Mouse (Mus musculus) midbrain, postnatal 0 days (tissue): Measurements from ENCODE around the gene Pkd1l1. TPM values are rescaled to one million over a fixed set of nuclear protein-coding genes. Genes with fewer than 3 reads are reported as not detected.

ENCODE experiments used
- ATAC-seq: fragments of 200-750 bp; cut with Nextera tagmentation; 2 replicates; pipeline ENCODE4 v1.8.0; 2017; ENCODE audit warnings: moderate number of reproducible peaks, mild to moderate bottlenecking, moderate TSS enrichment, moderate library complexity; ENCODE audit not compliant: low FRiP score
- DNase-seq: peaks from one replicate; pipeline ENCODE4 v3.0.0-alpha.2; 2015; ENCODE audit warnings: low spot score
- H3K27ac ChIP-seq: fragments of 300-500 bp; sonication (generic); 2 replicates; pipeline ENCODE4 v1.5.1; 2014; ENCODE audit warnings: low read depth, mild to moderate bottlenecking, low read length, mixed read lengths
- H3K27me3 ChIP-seq: fragments of 300-500 bp; sonication (generic); 2 replicates; pipeline ENCODE4 v1.6.1; 2014; ENCODE audit warnings: low read length, control low read depth, mixed read lengths; ENCODE audit not compliant: insufficient read depth
- H3K36me3 ChIP-seq: fragments of 300-500 bp; sonication (generic); 2 replicates; pipeline ENCODE4 v1.6.1; 2014; ENCODE audit warnings: low read length, control low read depth, mixed read lengths; ENCODE audit not compliant: insufficient read depth
- H3K4me1 ChIP-seq: fragments of 300-500 bp; sonication (generic); 2 replicates; pipeline ENCODE4 v1.6.1; 2014; ENCODE audit warnings: mild to moderate bottlenecking, control low read depth, antibody characterized with exemption, low read length, mixed read lengths; ENCODE audit not compliant: insufficient read depth
- H3K4me2 ChIP-seq: fragments of 300-500 bp; sonication (generic); 2 replicates; pipeline ENCODE4 v1.6.1; 2014; ENCODE audit warnings: low read depth, mild to moderate bottlenecking, low read length, mixed read lengths; ENCODE audit not compliant: poor library complexity, severe bottlenecking
- H3K4me3 ChIP-seq: fragments of 300-500 bp; sonication (generic); 2 replicates; pipeline ENCODE4 v1.5.1; 2014; ENCODE audit warnings: low read depth, mild to moderate bottlenecking, low read length, moderate library complexity
- H3K9ac ChIP-seq: fragments of 300-500 bp; sonication (generic); replicated peaks from 2 replicates; pipeline ENCODE4 v1.6.1; 2014; ENCODE audit warnings: mild to moderate bottlenecking, low read length, moderate library complexity, mixed read lengths; ENCODE audit not compliant: poor library complexity, severe bottlenecking
- H3K9me3 ChIP-seq: fragments of 300-500 bp; sonication (generic); 2 replicates; pipeline ENCODE4 v1.6.1; 2016; ENCODE audit warnings: low read length, control low read depth
- CTCF ChIP-seq: IDR thresholded peaks from 2 replicates; pipeline ENCODE4 v1.5.1; 2016; ENCODE audit warnings: antibody characterized with exemption, mild to moderate bottlenecking
- WGBS: fragments of 180-500 bp; shearing (Covaris S2); extraction: QIAGEN DNeasy Blood & Tissue Kit; methylation state at CpG from one replicate; pipeline ENCODE4 v1.1.7; 2014; 5-methylcytosine and 5-hydroxymethylcytosine counted together
- polyA plus RNA-seq: library from polyadenylated mRNA; unstranded; fragments of >200 nt; fragmentation: Nextera tagmentation; extraction: Ambion mirVana; gene quantifications from 2 replicates; pipeline ENCODE4 v1.2.1, GENCODE M21; 2015
- total RNA-seq: library from RNA; depleted of rRNA; stranded (reverse); fragments of >200 nt; gene quantifications from 2 replicates; pipeline ENCODE4 v1.2.3, GENCODE M21; 2014; rRNA removed

Gene Pkd1l1
- total and polyA plus RNA-seq, 2 experiments from 2014 or later, result 0.22 to 0.57 TPM

GRCm38 (mm10) chr11:8781308-8782140 lies 191.5 kb downstream of the Pkd1l1 start:
- WGBS, result 79% methylated on average over 10 of the region's 10 CpGs
- Histone ChIP-seq H3K4me1 (no peaks in the 10 kb centered on the region), H3K27me3 (no peaks in the 10 kb centered on the region), H3K9ac (no peak overlapping the region), H3K4me2 (no peak overlapping the region), H3K4me3 (no peak overlapping the region), H3K36me3 (no peaks in the 10 kb centered on the region), H3K27ac (no peak overlapping the region), H3K9me3 (no peaks in the 10 kb centered on the region)
- no peak for TF ChIP-seq CTCF
- DNase-seq (peak; percentile 10), ATAC-seq (no peak)

GRCm38 (mm10) chr11:8779427-8779826 lies 193.6 kb downstream of the Pkd1l1 start:
- Histone ChIP-seq H3K4me1 (no peaks in the 10 kb centered on the region), H3K4me2 (no peak overlapping the region), H3K27me3 (no peaks in the 10 kb centered on the region), H3K9ac (no peak overlapping the region), H3K36me3 (no peaks in the 10 kb centered on the region), H3K27ac (no peak overlapping the region), H3K9me3 (no peaks in the 10 kb centered on the region), H3K4me3 (no peak overlapping the region)
- WGBS, result 58% methylated on average over 3 of the region's 3 CpGs
- no peak for TF ChIP-seq CTCF
- peak; percentile 8 for DNase-seq
- no peak for ATAC-seq

Other genes starting within 250 kb of the Pkd1l1 start
- gene Hus1, start 37.9 kb upstream of the Pkd1l1 start, total RNA-seq, result 17.0 and 18.9 TPM in 2 replicates
- gene Hus1, start 37.9 kb upstream of the Pkd1l1 start, polyA plus RNA-seq, result 7.2 and 8.7 TPM in 2 replicates
- 1.8 and 2.6 TPM in 2 replicates for gene Gm11992, start 75.3 kb upstream of the Pkd1l1 start, total RNA-seq
- gene Gm11992, start 75.3 kb upstream of the Pkd1l1 start, polyA plus RNA-seq, result 1.8 and 2.9 TPM in 2 replicates
- gene Sun3, start 75.7 kb upstream of the Pkd1l1 start, total RNA-seq, result not detected in 2 replicates
- 0.23 TPM in 1 of 2 replicates, not detected in the other for gene Sun3, start 75.7 kb upstream of the Pkd1l1 start, polyA plus RNA-seq
- gene Upp1, start 144.8 kb upstream of the Pkd1l1 start, total RNA-seq, result 3.9 and 5.9 TPM in 2 replicates
- gene Upp1, start 144.8 kb upstream of the Pkd1l1 start, polyA plus RNA-seq, result 2.5 and 3.6 TPM in 2 replicates
- 0.05 and 0.28 TPM in 2 replicates for gene Abca13, start 218.7 kb upstream of the Pkd1l1 start, total RNA-seq
- 0.01 and 0.04 TPM in 2 replicates for gene Abca13, start 218.7 kb upstream of the Pkd1l1 start, polyA plus RNA-seq